In genomic region chr10:68175811-68176210, GRCm38 (mm10) we compare ENCODE assay signal across 24 mouse cellular contexts.
"Had no signal": no experiment of that assay in that cellular context is flagged by ENCODE, and none has a peak within 500 bp of the region (broad histone marks: within the 10 kb centered on the region; RNA-seq: fewer than 3 reads in every experiment).

No protein-coding gene starts in this region.

- ATAC-seq: forebrain, embryonic 16.5 days; hindbrain, embryonic 16.5 days; inflammation-experienced regulatory T-cells, adult 6 months; intestine, embryonic 15.5 days; intestine, postnatal 0 days had no signal

- H3K27ac ChIP-seq: gastrocnemius, adult 2 months; heart, adult 2 months; heart, embryonic 13.5 days; heart, embryonic 15.5 days; hindbrain, embryonic 10.5 days; hindbrain, embryonic 12.5 days; hindbrain, embryonic 14.5 days; intestine, embryonic 15.5 days; layer of hippocampus, adult 2 months; limb, embryonic 12.5 days had no signal

- H3K36me3 ChIP-seq: heart, embryonic 15.5 days; hindbrain, embryonic 10.5 days; hindbrain, embryonic 12.5 days; intestine, embryonic 15.5 days had no signal

- H3K4me1 ChIP-seq: hindbrain, embryonic 10.5 days had no signal

- H3K9ac ChIP-seq: heart, embryonic 13.5 days; heart, embryonic 15.5 days; hindbrain, embryonic 12.5 days; hindbrain, embryonic 14.5 days; intestine, embryonic 15.5 days; limb, embryonic 12.5 days had no signal

- DNase-seq: gastrocnemius, adult 2 months; gastrocnemius, postnatal 10 days; gastrocnemius, postnatal 25 days; heart, adult 2 months; heart, postnatal 4 days; kidney, adult 18-20 months; kidney, adult 8-10 months; kidney, postnatal 10 days; kidney, postnatal 25 days; kidney, postnatal 4 days; left cerebral cortex, postnatal 4 days had no signal

- H3K4me2 ChIP-seq: heart, embryonic 11.5 days; heart, embryonic 13.5 days; heart, embryonic 15.5 days; hindbrain, embryonic 12.5 days; hindbrain, embryonic 14.5 days; intestine, embryonic 15.5 days; limb, embryonic 12.5 days had no signal

- H3K9me3 ChIP-seq: heart, embryonic 13.5 days; heart, embryonic 15.5 days; hindbrain, embryonic 10.5 days; hindbrain, embryonic 12.5 days; intestine, embryonic 15.5 days; limb, embryonic 12.5 days had no signal

- H3K4me3 ChIP-seq: gastrocnemius, adult 2 months; heart, adult 2 months; heart, embryonic 13.5 days; heart, embryonic 15.5 days; hindbrain, embryonic 10.5 days; hindbrain, embryonic 12.5 days; intestine, embryonic 15.5 days; layer of hippocampus, adult 2 months; limb, embryonic 12.5 days had no signal

- H3K27me3 ChIP-seq: heart, embryonic 13.5 days; heart, embryonic 15.5 days; hindbrain, embryonic 12.5 days; intestine, embryonic 15.5 days; limb, embryonic 12.5 days had no signal
